ENCODE assay signal across 12 mouse cellular contexts in genomic region chr3:51517878-51518762, GRCm38 (mm10). TPM values are rescaled to one million over a fixed set of nuclear protein-coding genes. Genes with fewer than 3 reads are reported as not detected.
DNase-seq lines count a peak whose midpoint lies in the region; ATAC-seq and TF ChIP-seq lines count a peak whose summit lies in the region.
"Had no signal": no experiment of that assay in that cellular context is flagged by ENCODE, and none has a peak within 500 bp of the region (broad histone marks: within the 10 kb centered on the region; RNA-seq: fewer than 3 reads in every experiment).

No protein-coding gene starts in this region.

- TF ChIP-seq RAD21 in CH12.LX (IDR thresholded peaks at IDR 0.05; ENCODE audit: low read depth, low read length): no peak

- H3K9me3 ChIP-seq in CH12.LX (replicated peaks; ENCODE audit: low read length) (no peaks in the 10 kb centered on the region), G1E (replicated peaks) (no peaks in the 10 kb centered on the region)
- no peaks in the 10 kb centered on the region for H3K9me3 ChIP-seq in megakaryocyte, embryonic 14.5 days
- H3K9me3 ChIP-seq: forebrain, embryonic 13.5 days had no signal

- no peak for TF ChIP-seq EP300 in CH12.LX (IDR thresholded peaks at IDR 0.05; ENCODE audit: low read length)

- intact Hi-C loops in left cerebral cortex, adult 2 months (cut with DNase I): no loop called here

- H3K9ac ChIP-seq in CH12.LX (ENCODE audit: insufficient read depth, low read depth): no peak overlapping the region
- H3K9ac ChIP-seq: forebrain, embryonic 13.5 days had no signal

- TF ChIP-seq CTCF in CH12.LX (conservative IDR thresholded peaks at IDR 0.05 in 1 of 2, IDR thresholded peaks at IDR 0.05 in 1 of 2; ENCODE audit: low read depth in 2 of 2, low read length in 2 of 2) (no peak), G1E (IDR thresholded peaks at IDR 0.05; ENCODE audit: low read depth, low read length) (no peak)
- TF ChIP-seq CTCF in left cerebral cortex, adult 2 months (IDR thresholded peaks at IDR 0.05): no peak

- in situ Hi-C loops in CH12.LX (cut with MboI; ENCODE audit: low pct_ligation_motif_present, low pct_unique_long_range_greater_than_20kb, low sequenced_read_pairs): no loop called here

- TF ChIP-seq POLR2A in CH12.LX (IDR thresholded peaks at IDR 0.05; ENCODE audit: low read depth, low read length): no peak

- H3K27ac ChIP-seq in CH12.LX (ENCODE audit: insufficient read depth, low read depth): peak overlapping the region; percentile 73
- H3K27ac ChIP-seq in left cerebral cortex, adult 2 months: no peak overlapping the region
- H3K27ac ChIP-seq: forebrain, embryonic 13.5 days had no signal

- 0 out of 2 replicates have a peak overlapping the region, but pooled peaks have one; percentile 10 for H3K4me2 ChIP-seq in CH12.LX (ENCODE audit: insufficient read depth, low read depth, poor library complexity, severe bottlenecking)
- H3K4me2 ChIP-seq: forebrain, embryonic 13.5 days had no signal

- no peaks in the 10 kb centered on the region for H3K79me2 ChIP-seq in CH12.LX (replicated peaks; ENCODE audit: control insufficient read depth, extremely low read depth, insufficient read depth, poor library complexity, severe bottlenecking)

- peaks cover 43 to 71% of the 10 kb centered on the region in 2 experiments for H3K36me3 ChIP-seq in CH12.LX (replicated peaks in 1 of 2; ENCODE audit: control insufficient read depth in 1 of 2, insufficient read depth in 1 of 2, low read length in 1 of 2)
- H3K36me3 ChIP-seq in G1E (replicated peaks): peaks cover 70% of the 10 kb centered on the region
- H3K36me3 ChIP-seq in megakaryocyte, embryonic 14.5 days (replicated peaks; ENCODE audit: low read length): peaks cover 74% of the 10 kb centered on the region

- ATAC-seq in G1E (ENCODE audit: extremely low read depth, insufficient number of reproducible peaks, low FRiP score, poor library complexity, severe bottlenecking): peak; percentile 85
- peak; percentile 82 to 90 for ATAC-seq in hematopoietic stem cell, adult 5-6 weeks (replicated peaks in 1 of 2; ENCODE audit: insufficient read depth in 1 of 2, low FRiP score in 2 of 2, low TSS enrichment in 1 of 2, low read depth in 1 of 2, poor library complexity in 2 of 2, severe bottlenecking in 2 of 2)
- ATAC-seq: forebrain, embryonic 13.5 days had no signal

- DNase-seq in CH12.LX (ENCODE audit: extremely low read depth) (peak; percentile 34), G1E (ENCODE audit: low spot score) (peak; percentile 67)
- no peak for DNase-seq in frontal cortex, postnatal 10 days (ENCODE audit: low spot score in 2 of 2)
- no peak for DNase-seq in left cerebral cortex, adult 2 months (ENCODE audit: extremely low spot score in 1 of 2, low spot score in 2 of 2)
- DNase-seq in frontal cortex, postnatal 14 days (ENCODE audit: low spot score in 2 of 2): no peak
- DNase-seq: cerebellum, adult 11 months; heart, postnatal 10 days; layer of hippocampus, adult 9-11 months; right cerebral cortex, postnatal 4 days had no signal

- no peak overlapping the region for H3K4me3 ChIP-seq in CH12.LX (replicated peaks in 1 of 3; ENCODE audit: low read depth in 2 of 3, low read length in 2 of 3, poor library complexity in 1 of 3)
- peak overlapping the region; percentile 67 for H3K4me3 ChIP-seq in G1E (ENCODE audit: low read depth, low read length)
- H3K4me3 ChIP-seq in megakaryocyte, embryonic 14.5 days (replicated peaks): peak overlapping the region; percentile 87
- no peak overlapping the region for H3K4me3 ChIP-seq in left cerebral cortex, adult 2 months
- H3K4me3 ChIP-seq: forebrain, embryonic 13.5 days had no signal

- dilution Hi-C loops in CH12.LX (cut with MboI; ENCODE audit: extremely low pct_ligation_motif_present, extremely low pct_unique_long_range_greater_than_20kb, low sequenced_read_pairs): no loop called here

- no peaks in the 10 kb centered on the region for H3K27me3 ChIP-seq in CH12.LX (replicated peaks)
- H3K27me3 ChIP-seq in G1E (ENCODE audit: insufficient read depth, low read length): no peaks in the 10 kb centered on the region
- H3K27me3 ChIP-seq in megakaryocyte, embryonic 14.5 days (replicated peaks): no peaks in the 10 kb centered on the region
- H3K27me3 ChIP-seq: forebrain, embryonic 13.5 days had no signal

- H3K4me1 ChIP-seq in CH12.LX (ENCODE audit: control insufficient read depth in 1 of 2, insufficient read depth in 2 of 2): peaks cover 7 to 49% of the 10 kb centered on the region in 2 experiments
- peaks cover 40% of the 10 kb centered on the region for H3K4me1 ChIP-seq in G1E (ENCODE audit: insufficient read depth, low read depth, low read length)
- H3K4me1 ChIP-seq in megakaryocyte, embryonic 14.5 days: peaks cover 46% of the 10 kb centered on the region
- H3K4me1 ChIP-seq: forebrain, embryonic 13.5 days had no signal

TF ChIP-seq in CH12.LX, 34 proteins besides CTCF, POLR2A, EP300 and RAD21:
- TF ChIP-seq CHD2 (IDR thresholded peaks at IDR 0.05; ENCODE audit: low read length) (peak; percentile 72; the same call in 1 of the 2 replicates), NRF1 (IDR thresholded peaks at IDR 0.05; ENCODE audit: low read depth, low read length) (no peak)

RNA-seq across cellular contexts. Expression of gene Rab33b, which starts 34.4 kb away (rescaled TPM):
- total RNA-seq in CH12.LX (2012; rRNA removed): 4.8 and 6.0 TPM in 2 replicates
- total RNA-seq in CH12.LX (2014; rRNA removed): 9.3 and 9.9 TPM in 2 replicates
- 7.0 and 7.1 TPM in 2 replicates for polyA plus RNA-seq in CH12.LX (2012; ENCODE audit: insufficient read length, low read depth)
- total RNA-seq in G1E (2014; fragmentation: Nextera tagmentation): 7.8 and 9.5 TPM in 2 replicates
- total RNA-seq in G1E (2017): 8.1 and 10.3 TPM in 2 replicates
- polyA plus RNA-seq in G1E (2012): 3.0 and 3.2 TPM in 2 replicates
- 19.1 and 20.3 TPM in 2 replicates for total RNA-seq in hematopoietic stem cell, adult 5-6 weeks (2017)
- 2.7 and 6.3 TPM in 2 replicates for polyA plus RNA-seq in megakaryocyte, embryonic 14.5 days (2012; ENCODE audit: insufficient read depth, low replicate concordance)
- total RNA-seq in left cerebral cortex, adult 2 months (2021): 10 to 100 TPM; 19.2 to 20.8 TPM

RNA-seq across cellular contexts. Expression of gene Setd7, which starts 42.6 kb away (rescaled TPM):
- total RNA-seq in CH12.LX (2012; rRNA removed) (21.7 and 23.6 TPM in 2 replicates), CH12.LX (2014; rRNA removed) (16.2 and 16.6 TPM in 2 replicates), G1E (2014; fragmentation: Nextera tagmentation) (56.1 and 67.1 TPM in 2 replicates), G1E (2017) (20.2 and 26.0 TPM in 2 replicates)
- polyA plus RNA-seq in CH12.LX (2012; ENCODE audit: insufficient read length, low read depth) (28.9 and 34.3 TPM in 2 replicates), G1E (2012) (7.4 and 8.7 TPM in 2 replicates)
- total RNA-seq in hematopoietic stem cell, adult 5-6 weeks (2017): 47.3 and 47.4 TPM in 2 replicates
- 4.2 and 5.0 TPM in 2 replicates for polyA plus RNA-seq in megakaryocyte, embryonic 14.5 days (2012; ENCODE audit: insufficient read depth, low replicate concordance)
- total RNA-seq in left cerebral cortex, adult 2 months (2021): 100 to 1,000 TPM; 133 to 143 TPM

Comparison
In these comparisons a context has a peak if more than half of its experiments do, and no peak if none do; other contexts are left out.
1. DNase-seq: peak in CH12.LX (single experiment) and G1E (single experiment); none in frontal cortex, postnatal 10 days (0 of 2), left cerebral cortex, adult 2 months (0 of 2) and frontal cortex, postnatal 14 days (0 of 2).
2. H3K4me3 ChIP-seq: peak in G1E (single experiment) and megakaryocyte, embryonic 14.5 days (single experiment); none in CH12.LX (0 of 3) and left cerebral cortex, adult 2 months (single experiment).